Mouse (Mus musculus) adrenal gland, postnatal 14 days (tissue): Measurements from ENCODE around the gene Gm20388. TPM values are rescaled to one million over a fixed set of nuclear protein-coding genes. Genes with fewer than 3 reads are reported as not detected.

Source experiments
- DNase-seq: peaks from one replicate; pipeline ENCODE4 v3.0.0; 2021; ENCODE audit warnings: mixed read lengths
- total RNA-seq: library from RNA; stranded (reverse); gene quantifications from 2 replicates; pipeline ENCODE4 v1.2.3, GENCODE M21; 2021

Gm20388 gene
- total RNA-seq, 1 experiment from 2014 or later, result 17.6 TPM

GRCm38 (mm10) chr8:124283644-124284332 is 4373.1 kb downstream of the Gm20388 start:
- no peak for DNase-seq

- no peak for DNase-seq
Observed at GRCm38 (mm10) chr8:124284333-124284711, 4373.7 kb downstream of the Gm20388 start.

- DNase-seq, result peak; percentile 60
Observed at GRCm38 (mm10) chr8:124284984-124285576, 4374.4 kb downstream of the Gm20388 start.

GRCm38 (mm10) chr8:124286461-124287124 is 4376.0 kb downstream of the Gm20388 start:
- no peak for DNase-seq

- DNase-seq, result no peak
Observed at GRCm38 (mm10) chr8:124288215-124288864, 4377.7 kb downstream of the Gm20388 start.

GRCm38 (mm10) chr8:124289481-124290050 is 4378.9 kb downstream of the Gm20388 start:
- no peak for DNase-seq

- peak; percentile 60 for DNase-seq
Observed at GRCm38 (mm10) chr8:124290911-124291691, 4380.5 kb downstream of the Gm20388 start.

GRCm38 (mm10) chr8:124291693-124292092 is 4381.1 kb downstream of the Gm20388 start:
- DNase-seq, result no peak

- DNase-seq, result no peak
Observed at GRCm38 (mm10) chr8:124292965-124293364, 4382.3 kb downstream of the Gm20388 start.

GRCm38 (mm10) chr8:124294425-124294824 is 4383.8 kb downstream of the Gm20388 start:
- DNase-seq, result no peak

GRCm38 (mm10) chr8:124294900-124295299 is 4384.3 kb downstream of the Gm20388 start:
- peak; percentile 49 for DNase-seq

- no peak for DNase-seq
Observed at GRCm38 (mm10) chr8:124295357-124295756, 4384.7 kb downstream of the Gm20388 start.

GRCm38 (mm10) chr8:124301512-124301911 is 4390.9 kb downstream of the Gm20388 start:
- no peak for DNase-seq

GRCm38 (mm10) chr8:124301935-124302555 is 4391.4 kb downstream of the Gm20388 start:
- no peak for DNase-seq

- no peak for DNase-seq
Observed at GRCm38 (mm10) chr8:124303211-124303902, 4392.7 kb downstream of the Gm20388 start.

GRCm38 (mm10) chr8:124304141-124304540 is 4393.5 kb downstream of the Gm20388 start:
- DNase-seq, result no peak

- no peak for DNase-seq
Observed at GRCm38 (mm10) chr8:124306574-124306973, 4395.9 kb downstream of the Gm20388 start.

GRCm38 (mm10) chr8:124307700-124308099 is 4397.1 kb downstream of the Gm20388 start:
- no peak for DNase-seq

- DNase-seq, result peak; percentile 42
Observed at GRCm38 (mm10) chr8:124310509-124310908, 4399.9 kb downstream of the Gm20388 start.

GRCm38 (mm10) chr8:124311111-124311510 is 4400.5 kb downstream of the Gm20388 start:
- DNase-seq, result no peak

- DNase-seq, result no peak
Observed at GRCm38 (mm10) chr8:124311723-124312122, 4401.1 kb downstream of the Gm20388 start.
